Mouse (Mus musculus): ENCODE results near the gene Tor1a. TPM values are rescaled to one million over a fixed set of nuclear protein-coding genes. Genes with fewer than 3 reads are reported as not detected.

Gene Tor1a
- polyA plus RNA-seq, 1 experiment from 2014 or later = 91.0 TPM

- no peak for ATAC-seq (ENCODE audit: low FRiP score, low read depth)
- Histone ChIP-seq H3K27ac (replicated peaks) (no peak overlapping the region), H3K27me3 (no peaks in the 10 kb centered on the region), H3K9me3 (no peaks in the 10 kb centered on the region), H3K36me3 (no peaks in the 10 kb centered on the region), H3K9ac (no peak overlapping the region), H3K4me1 (replicated peaks) (peaks cover 31% of the 10 kb centered on the region), H3K4me3 (no peak overlapping the region), H3K4me2 (0 out of 2 replicates have a peak overlapping the region, but pooled peaks have one; percentile 0)
- 31% methylated on average over 17 of the region's 17 CpGs for WGBS
Measured at GRCm38 (mm10) chr2:30985111-30986020, 17.6 kb upstream of the Tor1a start.

GRCm38 (mm10) chr2:30983024-30983423, 15.3 kb upstream of the Tor1a start:
- Histone ChIP-seq H3K9ac (peak overlapping the region; percentile 57), H3K36me3 (peaks cover 18% of the 10 kb centered on the region), H3K27ac (replicated peaks) (no peak overlapping the region), H3K4me3 (peak overlapping the region; percentile 55), H3K27me3 (no peaks in the 10 kb centered on the region), H3K9me3 (no peaks in the 10 kb centered on the region), H3K4me2 (peak overlapping the region; percentile 85), H3K4me1 (replicated peaks) (peaks cover 33% of the 10 kb centered on the region)
- 37% methylated on average over 7 of the region's 7 CpGs for WGBS
- no peak for ATAC-seq (ENCODE audit: low FRiP score, low read depth)

GRCm38 (mm10) chr2:30981790-30982513, 14.2 kb upstream of the Tor1a start, which contains the start of the genes BC005624 and Usp20:
BC005624 (minus strand) TSS chr2:30982201.
Usp20 (plus strand) TSS chr2:30982279.
- peak within 1 kb of the TSS; percentile 55 for H3K4me3 ChIP-seq
- ATAC-seq (ENCODE audit: low FRiP score, low read depth) = peak; percentile 99
- H3K9me3 ChIP-seq = no peaks in the 10 kb centered on the region
- peaks cover 33% of the 10 kb centered on the region for H3K4me1 ChIP-seq (replicated peaks)
- peak within 1 kb of the TSS; percentile 85 for H3K27ac ChIP-seq (replicated peaks)
- peak within 1 kb of the TSS; percentile 85 for H3K4me2 ChIP-seq
- no peaks in the 10 kb centered on the region for H3K27me3 ChIP-seq
- peaks cover 25% of the 10 kb centered on the region for H3K36me3 ChIP-seq
- WGBS = under 1% methylated on average over 66 of the region's 66 CpGs
- H3K9ac ChIP-seq = peak within 1 kb of the TSS; percentile 62

- WGBS = 26% methylated on average over 16 of the region's 16 CpGs
- no peak for ATAC-seq (ENCODE audit: low FRiP score, low read depth)
Measured at GRCm38 (mm10) chr2:30966826-30967225, 907 bp downstream of the Tor1a start.

GRCm38 (mm10) chr2:30965627-30966026, 2.1 kb downstream of the Tor1a start:
- Histone ChIP-seq H3K27me3 (no peaks in the 10 kb centered on the region), H3K27ac (replicated peaks) (no peak overlapping the region), H3K4me2 (peak overlapping the region; percentile 73; the same call in 1 of the 2 replicates), H3K4me3 (no peak overlapping the region), H3K9ac (no peak overlapping the region), H3K9me3 (no peaks in the 10 kb centered on the region), H3K4me1 (replicated peaks) (peaks cover 22% of the 10 kb centered on the region), H3K36me3 (peaks cover 43% of the 10 kb centered on the region)
- WGBS = 93% methylated on average over 8 of the region's 8 CpGs
- ATAC-seq (ENCODE audit: low FRiP score, low read depth) = no peak

More at GRCm38 (mm10) chr2:30966826-30967225, 907 bp downstream of the Tor1a start:
- Histone ChIP-seq H3K27me3 (no peaks in the 10 kb centered on the region), H3K36me3 (peaks cover 32% of the 10 kb centered on the region), H3K4me3 (peak overlapping the region; percentile 96), H3K27ac (replicated peaks) (no peak overlapping the region), H3K4me2 (peak overlapping the region; percentile 73), H3K9ac (peak overlapping the region; percentile 96), H3K9me3 (no peaks in the 10 kb centered on the region), H3K4me1 (replicated peaks) (peaks cover 22% of the 10 kb centered on the region)

- Histone ChIP-seq H3K4me3 (no peak overlapping the region), H3K27me3 (no peaks in the 10 kb centered on the region), H3K4me1 (replicated peaks) (peaks cover 22% of the 10 kb centered on the region), H3K9ac (no peak overlapping the region), H3K27ac (replicated peaks) (no peak overlapping the region), H3K4me2 (no peak overlapping the region), H3K9me3 (no peaks in the 10 kb centered on the region), H3K36me3 (peaks cover 67% of the 10 kb centered on the region)
- 92% methylated on average over 11 of the region's 11 CpGs for WGBS
- ATAC-seq (ENCODE audit: low FRiP score, low read depth) = no peak
Measured at GRCm38 (mm10) chr2:30962570-30963254, 5.0 kb downstream of the Tor1a start.

GRCm38 (mm10) chr2:30959856-30960255, 7.9 kb downstream of the Tor1a start:
- no peaks in the 10 kb centered on the region for H3K27me3 ChIP-seq
- no peak for ATAC-seq (ENCODE audit: low FRiP score, low read depth)
- H3K9ac ChIP-seq = no peak overlapping the region
- H3K27ac ChIP-seq (replicated peaks) = no peak overlapping the region
- H3K4me2 ChIP-seq = no peak overlapping the region
- peaks cover 84% of the 10 kb centered on the region for H3K36me3 ChIP-seq
- H3K9me3 ChIP-seq = no peaks in the 10 kb centered on the region
- 43% methylated on average over 5 of the region's 5 CpGs for WGBS
- peaks cover 17% of the 10 kb centered on the region for H3K4me1 ChIP-seq (replicated peaks)
- H3K4me3 ChIP-seq = no peak overlapping the region

GRCm38 (mm10) chr2:30958726-30959125, 9.0 kb downstream of the Tor1a start:
- H3K9me3 ChIP-seq = no peaks in the 10 kb centered on the region
- 93% methylated on average over 14 of the region's 14 CpGs for WGBS
- peaks cover 76% of the 10 kb centered on the region for H3K36me3 ChIP-seq
- H3K4me3 ChIP-seq = no peak overlapping the region
- no peaks in the 10 kb centered on the region for H3K27me3 ChIP-seq
- ATAC-seq (ENCODE audit: low FRiP score, low read depth) = no peak
- H3K9ac ChIP-seq = no peak overlapping the region
- no peak overlapping the region for H3K27ac ChIP-seq (replicated peaks)
- H3K4me2 ChIP-seq = no peak overlapping the region
- peaks cover 28% of the 10 kb centered on the region for H3K4me1 ChIP-seq (replicated peaks)

- Histone ChIP-seq H3K9ac (no peak overlapping the region), H3K36me3 (peaks cover 64% of the 10 kb centered on the region), H3K27me3 (no peaks in the 10 kb centered on the region), H3K9me3 (no peaks in the 10 kb centered on the region), H3K4me2 (no peak overlapping the region), H3K4me1 (replicated peaks) (peaks cover 34% of the 10 kb centered on the region), H3K27ac (replicated peaks) (no peak overlapping the region), H3K4me3 (no peak overlapping the region)
- no peak for ATAC-seq (ENCODE audit: low FRiP score, low read depth)
- WGBS = 87% methylated on average over 4 of the region's 4 CpGs
Measured at GRCm38 (mm10) chr2:30957511-30957910, 10.2 kb downstream of the Tor1a start.

GRCm38 (mm10) chr2:30954797-30955196, 12.9 kb downstream of the Tor1a start:
- 83% methylated on average over 6 of the region's 6 CpGs for WGBS
- peak overlapping the region; percentile 86 for H3K4me2 ChIP-seq
- no peaks in the 10 kb centered on the region for H3K9me3 ChIP-seq
- H3K27me3 ChIP-seq = no peaks in the 10 kb centered on the region
- H3K4me3 ChIP-seq = no peak overlapping the region
- peaks cover 38% of the 10 kb centered on the region for H3K4me1 ChIP-seq (replicated peaks)
- no peak overlapping the region for H3K9ac ChIP-seq
- peaks cover 43% of the 10 kb centered on the region for H3K36me3 ChIP-seq
- no peak overlapping the region for H3K27ac ChIP-seq (replicated peaks)
- no peak for ATAC-seq (ENCODE audit: low FRiP score, low read depth)

- Histone ChIP-seq H3K4me3 (peak within 1 kb of the TSS; percentile 89), H3K36me3 (peaks cover 25% of the 10 kb centered on the region), H3K4me2 (peak within 1 kb of the TSS; percentile 86), H3K27me3 (no peaks in the 10 kb centered on the region), H3K4me1 (replicated peaks) (peaks cover 38% of the 10 kb centered on the region), H3K9me3 (no peaks in the 10 kb centered on the region), H3K9ac (peak within 1 kb of the TSS; percentile 91), H3K27ac (replicated peaks) (peak within 1 kb of the TSS; percentile 91)
- WGBS = under 1% methylated on average over 60 of the region's 60 CpGs
- ATAC-seq (ENCODE audit: low FRiP score, low read depth) = peak; percentile 91
Measured at GRCm38 (mm10) chr2:30952824-30953490, 14.8 kb downstream of the Tor1a start, which contains the start of gene Tor1b. Tor1b (plus strand) TSS chr2:30952959.
